Mouse (Mus musculus): ENCODE data around the gene Mcm3. TPM values are rescaled to one million over a fixed set of nuclear protein-coding genes. Genes with fewer than 3 reads are reported as not detected.
A peak's percentile ranks its signal among the peaks of the same experiment; 100 is the strongest.

Gene Mcm3
- polyA plus RNA-seq, 1 experiment from 2014 or later: 27.6 TPM

GRCm38 (mm10) chr1:20856924-20857902, 37.1 kb upstream of the Mcm3 start:
- H3K36me3 ChIP-seq (ENCODE audit: control insufficient read depth, insufficient read depth): no peaks in the 10 kb centered on the region
- no peak overlapping the region for H3K27ac ChIP-seq (ENCODE audit: low read depth, low read length)
- H3K9ac ChIP-seq (ENCODE audit: low read depth, low read length): no peak overlapping the region
- no peaks in the 10 kb centered on the region for H3K4me1 ChIP-seq (replicated peaks; ENCODE audit: control insufficient read depth, insufficient read depth, low read length)
- no peak for TF ChIP-seq CTCF (IDR thresholded peaks at IDR 0.05; ENCODE audit: low read depth)
- 55% methylated on average over 7 of the region's 7 CpGs for WGBS
- ATAC-seq: peak; percentile 85
- no peaks in the 10 kb centered on the region for H3K9me3 ChIP-seq (ENCODE audit: control insufficient read depth)
- H3K4me2 ChIP-seq (replicated peaks; ENCODE audit: low read depth): no peak overlapping the region
- H3K27me3 ChIP-seq (replicated peaks; ENCODE audit: control insufficient read depth, insufficient read depth, low read length): no peaks in the 10 kb centered on the region
- H3K4me3 ChIP-seq (ENCODE audit: low read depth, low read length): no peak overlapping the region

GRCm38 (mm10) chr1:20839911-20840310, 19.8 kb upstream of the Mcm3 start:
- Histone ChIP-seq H3K36me3 (ENCODE audit: control insufficient read depth, insufficient read depth) (no peaks in the 10 kb centered on the region), H3K27me3 (replicated peaks; ENCODE audit: control insufficient read depth, insufficient read depth, low read length) (no peaks in the 10 kb centered on the region), H3K4me1 (replicated peaks; ENCODE audit: control insufficient read depth, insufficient read depth, low read length) (no peaks in the 10 kb centered on the region), H3K9me3 (ENCODE audit: control insufficient read depth) (no peaks in the 10 kb centered on the region), H3K4me2 (replicated peaks; ENCODE audit: low read depth) (no peak overlapping the region), H3K9ac (ENCODE audit: low read depth, low read length) (no peak overlapping the region), H3K4me3 (ENCODE audit: low read depth, low read length) (no peak overlapping the region), H3K27ac (ENCODE audit: low read depth, low read length) (no peak overlapping the region)
- ATAC-seq: no peak
- WGBS: 73% methylated on average over 3 of the region's 3 CpGs
- TF ChIP-seq CTCF (IDR thresholded peaks at IDR 0.05; ENCODE audit: low read depth): no peak

- Histone ChIP-seq H3K27me3 (replicated peaks; ENCODE audit: control insufficient read depth, insufficient read depth, low read length) (no peaks in the 10 kb centered on the region), H3K9ac (ENCODE audit: low read depth, low read length) (no peak overlapping the region), H3K9me3 (ENCODE audit: control insufficient read depth) (no peaks in the 10 kb centered on the region), H3K27ac (ENCODE audit: low read depth, low read length) (no peak overlapping the region), H3K4me3 (ENCODE audit: low read depth, low read length) (no peak overlapping the region), H3K36me3 (ENCODE audit: control insufficient read depth, insufficient read depth) (no peaks in the 10 kb centered on the region), H3K4me1 (replicated peaks; ENCODE audit: control insufficient read depth, insufficient read depth, low read length) (no peaks in the 10 kb centered on the region), H3K4me2 (replicated peaks; ENCODE audit: low read depth) (no peak overlapping the region)
- TF ChIP-seq CTCF (IDR thresholded peaks at IDR 0.05; ENCODE audit: low read depth): no peak
- 85% methylated on average over 3 of the region's 3 CpGs for WGBS
- no peak for ATAC-seq
Measured at GRCm38 (mm10) chr1:20836551-20837125, 16.5 kb upstream of the Mcm3 start.

- no peaks in the 10 kb centered on the region for H3K27me3 ChIP-seq (replicated peaks; ENCODE audit: control insufficient read depth, insufficient read depth, low read length)
- 86% methylated on average over 3 of the region's 4 CpGs for WGBS
- H3K9ac ChIP-seq (ENCODE audit: low read depth, low read length): no peak overlapping the region
- no peaks in the 10 kb centered on the region for H3K4me1 ChIP-seq (replicated peaks; ENCODE audit: control insufficient read depth, insufficient read depth, low read length)
- no peaks in the 10 kb centered on the region for H3K36me3 ChIP-seq (ENCODE audit: control insufficient read depth, insufficient read depth)
- no peak for TF ChIP-seq CTCF (IDR thresholded peaks at IDR 0.05; ENCODE audit: low read depth)
- no peak for ATAC-seq
- H3K4me3 ChIP-seq (ENCODE audit: low read depth, low read length): no peak overlapping the region
- no peak overlapping the region for H3K4me2 ChIP-seq (replicated peaks; ENCODE audit: low read depth)
- no peak overlapping the region for H3K27ac ChIP-seq (ENCODE audit: low read depth, low read length)
- no peaks in the 10 kb centered on the region for H3K9me3 ChIP-seq (ENCODE audit: control insufficient read depth)
Measured at GRCm38 (mm10) chr1:20833141-20833511, 13.0 kb upstream of the Mcm3 start.

GRCm38 (mm10) chr1:20832473-20833140, 12.5 kb upstream of the Mcm3 start:
- 70% methylated on average over 5 of the region's 5 CpGs for WGBS
- peak; percentile 64 for TF ChIP-seq CTCF (IDR thresholded peaks at IDR 0.05; ENCODE audit: low read depth)
- Histone ChIP-seq H3K4me3 (ENCODE audit: low read depth, low read length) (no peak overlapping the region), H3K27me3 (replicated peaks; ENCODE audit: control insufficient read depth, insufficient read depth, low read length) (no peaks in the 10 kb centered on the region), H3K36me3 (ENCODE audit: control insufficient read depth, insufficient read depth) (no peaks in the 10 kb centered on the region), H3K4me1 (replicated peaks; ENCODE audit: control insufficient read depth, insufficient read depth, low read length) (no peaks in the 10 kb centered on the region), H3K27ac (ENCODE audit: low read depth, low read length) (no peak overlapping the region), H3K4me2 (replicated peaks; ENCODE audit: low read depth) (no peak overlapping the region), H3K9ac (ENCODE audit: low read depth, low read length) (no peak overlapping the region), H3K9me3 (ENCODE audit: control insufficient read depth) (no peaks in the 10 kb centered on the region)
- peak; percentile 45; the same call in 1 of the 2 replicates for ATAC-seq

- Histone ChIP-seq H3K9ac (ENCODE audit: low read depth, low read length) (no peak overlapping the region), H3K27me3 (replicated peaks; ENCODE audit: control insufficient read depth, insufficient read depth, low read length) (no peaks in the 10 kb centered on the region), H3K36me3 (ENCODE audit: control insufficient read depth, insufficient read depth) (no peaks in the 10 kb centered on the region), H3K27ac (ENCODE audit: low read depth, low read length) (no peak overlapping the region), H3K4me3 (ENCODE audit: low read depth, low read length) (no peak overlapping the region), H3K4me1 (replicated peaks; ENCODE audit: control insufficient read depth, insufficient read depth, low read length) (no peaks in the 10 kb centered on the region), H3K9me3 (ENCODE audit: control insufficient read depth) (no peaks in the 10 kb centered on the region), H3K4me2 (replicated peaks; ENCODE audit: low read depth) (no peak overlapping the region)
- ATAC-seq: no peak
- TF ChIP-seq CTCF (IDR thresholded peaks at IDR 0.05; ENCODE audit: low read depth): no peak
- WGBS: 83% methylated on average over 1 of the region's 1 CpGs
Measured at GRCm38 (mm10) chr1:20830546-20830945, 10.4 kb upstream of the Mcm3 start.
